Mouse (Mus musculus): ENCODE data around the gene Mc1r. TPM values are rescaled to one million over a fixed set of nuclear protein-coding genes. Genes with fewer than 3 reads are reported as not detected.
"Not testable (repeated sequence)": the region's sequence is repeated elsewhere in the genome, so short reads cannot be mapped to it uniquely, and the experiment has no call there.

The Mc1r gene
- polyA plus RNA-seq, 1 experiment from 2014 or later, result not detected

GRCm38 (mm10) chr8:123410049-123410587 is 3.2 kb downstream of the Mc1r start:
- Histone ChIP-seq H3K4me3 (ENCODE audit: low read depth, low read length) (no peak overlapping the region), H3K27ac (ENCODE audit: low read depth) (no peak overlapping the region), H3K9me3 (ENCODE audit: low read length) (no peaks in the 10 kb centered on the region), H3K9ac (replicated peaks) (no peak overlapping the region), H3K4me1 (ENCODE audit: insufficient read depth) (peaks cover 43% of the 10 kb centered on the region), H3K27me3 (ENCODE audit: insufficient read depth, low read length) (peaks cover 59% of the 10 kb centered on the region), H3K4me2 (ENCODE audit: low read depth, low read length) (peak overlapping the region; percentile 22; the same call in 1 of the 2 replicates), H3K36me3 (replicated peaks; ENCODE audit: insufficient read depth, low read length) (no peaks in the 10 kb centered on the region)
- ATAC-seq, result peak; percentile 32
- DNase-seq, result peak; percentile 67
- no peak for TF ChIP-seq CTCF (IDR thresholded peaks at IDR 0.05; ENCODE audit: low read depth)
- TF ChIP-seq EP300 (IDR thresholded peaks at IDR 0.05; ENCODE audit: low read depth), result peak; percentile 57; the same call in 1 of the 2 replicates
- WGBS (ENCODE audit: insufficient replicate concordance), result 69% methylated on average over 8 of the region's 8 CpGs

DNA sequence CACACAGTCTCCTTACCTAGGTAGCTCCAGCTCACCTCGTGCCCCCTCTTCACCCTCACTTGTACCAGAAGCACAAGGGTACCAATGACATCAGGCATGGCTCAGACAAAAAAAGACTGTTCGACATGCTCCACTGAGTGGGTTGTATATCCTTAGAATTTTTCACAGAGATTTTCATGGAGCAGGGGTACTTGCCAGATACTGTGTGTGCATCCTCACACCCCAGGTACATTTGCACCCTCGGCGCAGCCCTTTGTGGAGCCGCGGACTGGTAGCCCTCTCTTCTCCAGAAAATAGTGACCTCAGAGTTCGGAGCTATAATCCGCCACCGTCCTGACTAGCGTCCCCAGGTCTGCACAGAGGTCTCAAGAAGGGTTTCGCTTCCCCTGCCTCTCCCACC is 3.9 kb downstream of the Mc1r start:
- Histone ChIP-seq H3K27me3 (ENCODE audit: insufficient read depth, low read length) (peaks cover 59% of the 10 kb centered on the region), H3K4me1 (ENCODE audit: insufficient read depth) (peaks cover 43% of the 10 kb centered on the region), H3K36me3 (replicated peaks; ENCODE audit: insufficient read depth, low read length) (no peaks in the 10 kb centered on the region), H3K9me3 (ENCODE audit: low read length) (no peaks in the 10 kb centered on the region), H3K27ac (ENCODE audit: low read depth) (no peak overlapping the region), H3K4me2 (ENCODE audit: low read depth, low read length) (peak overlapping the region; percentile 50; the same call in 1 of the 2 replicates), H3K9ac (replicated peaks) (no peak overlapping the region), H3K4me3 (ENCODE audit: low read depth, low read length) (peak overlapping the region; percentile 20; the same call in 1 of the 2 replicates)
- WGBS (ENCODE audit: insufficient replicate concordance), result 20% methylated on average over 11 of the region's 11 CpGs
- no peak for ATAC-seq
- DNase-seq, result no peak
- no peak for TF ChIP-seq EP300 (IDR thresholded peaks at IDR 0.05; ENCODE audit: low read depth)
- no peak for TF ChIP-seq CTCF (IDR thresholded peaks at IDR 0.05; ENCODE audit: low read depth)

GRCm38 (mm10) chr8:123411246-123411645 is 4.3 kb downstream of the Mc1r start, which contains the start of gene Tubb3:
Gene Tubb3 (plus strand): TSS chr8:123411424.
- Histone ChIP-seq H3K9ac (replicated peaks) (no peak within 1 kb of the TSS), H3K27me3 (ENCODE audit: insufficient read depth, low read length) (peaks cover 56% of the 10 kb centered on the region), H3K4me3 (ENCODE audit: low read depth, low read length) (peak within 1 kb of the TSS; percentile 20; the same call in 1 of the 2 replicates), H3K4me2 (ENCODE audit: low read depth, low read length) (peak within 1 kb of the TSS; percentile 50), H3K9me3 (ENCODE audit: low read length) (no peaks in the 10 kb centered on the region), H3K4me1 (ENCODE audit: insufficient read depth) (peaks cover 43% of the 10 kb centered on the region), H3K36me3 (replicated peaks; ENCODE audit: insufficient read depth, low read length) (no peaks in the 10 kb centered on the region), H3K27ac (ENCODE audit: low read depth) (no peak within 1 kb of the TSS)
- DNase-seq (peak; percentile 59), ATAC-seq (peak; percentile 16; the same call in 1 of the 2 replicates)
- TF ChIP-seq EP300 (IDR thresholded peaks at IDR 0.05; ENCODE audit: low read depth) (no peak), CTCF (IDR thresholded peaks at IDR 0.05; ENCODE audit: low read depth) (no peak)
- WGBS (ENCODE audit: insufficient replicate concordance), result 0% methylated on average over 29 of the region's 29 CpGs

DNA sequence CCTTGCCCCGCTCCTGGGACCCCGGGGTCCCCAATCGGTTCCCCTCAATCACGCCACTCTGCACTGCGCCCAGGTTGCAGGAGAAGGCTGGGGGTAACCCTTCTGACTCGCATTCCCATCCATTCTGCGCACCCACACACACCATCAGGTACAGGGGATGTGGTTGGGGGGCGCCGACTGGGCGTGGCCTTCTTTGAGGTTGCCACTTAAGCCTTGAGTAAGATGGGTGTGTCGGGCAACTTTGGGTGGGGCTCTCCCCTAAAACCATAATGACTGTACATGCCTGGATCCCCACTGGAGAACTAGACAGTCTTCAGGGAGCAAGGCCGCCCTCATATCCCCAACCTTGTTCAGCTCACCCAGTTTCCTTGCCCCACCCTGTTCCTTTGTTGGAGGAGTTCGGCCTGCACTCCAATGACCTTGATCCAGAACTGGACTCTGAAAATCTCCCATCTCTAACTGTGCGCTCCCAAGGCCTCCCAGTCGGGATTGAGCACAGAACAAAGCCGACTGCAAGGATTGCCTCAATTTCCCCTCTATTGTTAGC is 4.9 kb downstream of the Mc1r start:
- H3K27ac ChIP-seq (ENCODE audit: low read depth), result no peak overlapping the region
- TF ChIP-seq EP300 (IDR thresholded peaks at IDR 0.05; ENCODE audit: low read depth) (no peak), CTCF (IDR thresholded peaks at IDR 0.05; ENCODE audit: low read depth) (no peak)
- peak overlapping the region; percentile 20; the same call in 1 of the 2 replicates for H3K4me3 ChIP-seq (ENCODE audit: low read depth, low read length)
- peaks cover 41% of the 10 kb centered on the region for H3K4me1 ChIP-seq (ENCODE audit: insufficient read depth)
- peak overlapping the region; percentile 50 for H3K4me2 ChIP-seq (ENCODE audit: low read depth, low read length)
- DNase-seq, result no peak
- peaks cover 54% of the 10 kb centered on the region for H3K27me3 ChIP-seq (ENCODE audit: insufficient read depth, low read length)
- H3K36me3 ChIP-seq (replicated peaks; ENCODE audit: insufficient read depth, low read length), result no peaks in the 10 kb centered on the region
- H3K9ac ChIP-seq (replicated peaks), result no peak overlapping the region
- WGBS (ENCODE audit: insufficient replicate concordance), result 10% methylated on average over 16 of the region's 16 CpGs
- H3K9me3 ChIP-seq (ENCODE audit: low read length), result no peaks in the 10 kb centered on the region
- no peak for ATAC-seq

DNA sequence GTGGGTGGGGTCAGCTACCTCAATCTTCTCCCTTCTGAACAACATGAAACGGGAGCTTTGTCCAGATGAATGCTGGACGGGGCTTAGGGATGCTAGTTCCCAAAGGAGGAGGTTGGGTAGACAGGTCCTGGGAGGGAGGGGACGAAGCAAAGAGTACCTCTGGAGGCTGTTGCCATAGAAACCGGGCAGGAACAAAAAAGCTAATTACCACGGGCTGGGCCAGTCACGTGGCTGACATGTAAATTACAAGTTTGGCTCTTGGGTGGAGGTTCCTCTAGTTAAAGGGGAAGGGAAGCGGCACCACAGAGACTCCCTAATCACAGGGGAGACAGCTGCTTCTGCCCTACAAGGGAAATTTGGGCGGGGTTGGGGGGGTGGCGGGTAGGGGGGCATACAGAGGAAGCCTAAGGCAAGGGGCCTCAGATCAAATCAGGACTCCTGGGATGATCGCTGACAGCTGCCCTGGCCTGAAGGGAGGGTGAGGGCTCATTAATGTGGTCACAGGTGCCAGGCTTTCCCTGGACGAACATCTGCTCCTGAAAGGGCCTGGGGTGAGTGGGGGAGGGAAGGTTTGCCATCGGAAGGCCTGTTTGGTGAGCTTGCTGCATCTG is 5.8 kb downstream of the Mc1r start:
- H3K4me1 ChIP-seq (ENCODE audit: insufficient read depth), result peaks cover 38% of the 10 kb centered on the region
- H3K27ac ChIP-seq (ENCODE audit: low read depth), result no peak overlapping the region
- H3K9ac ChIP-seq (replicated peaks), result no peak overlapping the region
- H3K36me3 ChIP-seq (replicated peaks; ENCODE audit: insufficient read depth, low read length), result no peaks in the 10 kb centered on the region
- H3K4me2 ChIP-seq (ENCODE audit: low read depth, low read length), result no peak overlapping the region
- no peak overlapping the region for H3K4me3 ChIP-seq (ENCODE audit: low read depth, low read length)
- DNase-seq (peak; percentile 21), ATAC-seq (no peak)
- H3K27me3 ChIP-seq (ENCODE audit: insufficient read depth, low read length), result peaks cover 54% of the 10 kb centered on the region
- 4% methylated on average over 12 of the region's 12 CpGs for WGBS (ENCODE audit: insufficient replicate concordance)
- TF ChIP-seq EP300 (IDR thresholded peaks at IDR 0.05; ENCODE audit: low read depth), result no peak
- no peak for TF ChIP-seq CTCF (IDR thresholded peaks at IDR 0.05; ENCODE audit: low read depth)
- H3K9me3 ChIP-seq (ENCODE audit: low read length), result no peaks in the 10 kb centered on the region

DNA sequence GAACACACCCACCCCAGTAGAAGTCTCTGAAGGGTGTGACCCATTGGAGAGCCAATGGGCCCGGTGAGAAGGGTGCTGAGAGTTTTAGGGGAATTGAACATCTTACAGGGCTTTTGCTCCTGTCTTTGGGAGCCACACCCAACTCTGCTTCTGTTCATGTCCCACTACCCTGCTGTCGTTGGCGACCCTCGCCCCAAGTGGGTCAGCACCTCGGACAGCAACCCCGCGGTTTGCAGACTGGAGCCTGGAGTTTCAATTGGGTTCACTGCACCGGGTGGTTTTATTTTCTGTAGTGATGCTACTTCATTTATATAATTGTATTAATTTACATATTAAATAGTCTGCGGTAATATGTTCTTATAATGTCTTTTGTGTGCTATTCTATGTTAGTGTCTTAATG is 7.3 kb downstream of the Mc1r start:
- Histone ChIP-seq H3K9ac (replicated peaks) (no peak overlapping the region), H3K27me3 (ENCODE audit: insufficient read depth, low read length) (peaks cover 49% of the 10 kb centered on the region), H3K36me3 (replicated peaks; ENCODE audit: insufficient read depth, low read length) (no peaks in the 10 kb centered on the region), H3K27ac (ENCODE audit: low read depth) (no peak overlapping the region), H3K9me3 (ENCODE audit: low read length) (no peaks in the 10 kb centered on the region), H3K4me2 (ENCODE audit: low read depth, low read length) (no peak overlapping the region), H3K4me1 (ENCODE audit: insufficient read depth) (peaks cover 30% of the 10 kb centered on the region), H3K4me3 (ENCODE audit: low read depth, low read length) (no peak overlapping the region)
- no peak for ATAC-seq
- 12% methylated on average over 9 of the region's 9 CpGs for WGBS (ENCODE audit: insufficient replicate concordance)
- peak; percentile 30 for DNase-seq
- no peak for TF ChIP-seq EP300 (IDR thresholded peaks at IDR 0.05; ENCODE audit: low read depth)
- TF ChIP-seq CTCF (IDR thresholded peaks at IDR 0.05; ENCODE audit: low read depth), result no peak

DNA sequence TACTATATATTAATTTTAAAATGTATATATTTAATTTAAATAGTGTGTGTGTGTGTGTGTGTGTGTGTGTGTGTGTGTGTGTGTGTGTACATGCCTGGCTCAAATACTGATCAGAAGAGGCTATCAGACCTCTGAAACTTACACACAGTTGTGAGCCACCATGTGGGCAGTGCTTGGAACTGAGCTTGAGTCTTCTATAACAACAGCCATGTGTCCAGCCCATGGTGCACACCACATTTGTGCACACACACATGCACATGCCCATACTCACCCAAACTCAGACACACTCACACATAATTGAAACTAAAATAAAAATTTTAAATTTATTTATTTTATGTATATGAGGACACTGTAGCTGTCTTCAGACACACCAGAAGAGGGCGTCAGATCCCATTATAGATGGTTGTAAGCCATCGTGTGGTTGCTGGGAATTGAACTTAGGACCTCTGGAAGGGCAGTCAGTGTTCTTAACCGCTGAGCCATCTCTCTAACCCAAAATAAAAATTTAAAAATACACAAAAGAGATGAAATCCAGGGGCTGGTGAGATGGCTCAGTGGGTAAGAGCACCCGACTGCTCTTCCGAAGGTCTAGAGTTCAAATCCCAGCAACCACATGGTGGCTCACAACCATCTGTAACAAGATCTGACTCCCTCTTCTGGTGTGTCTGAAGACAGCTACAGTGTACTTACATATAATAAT is 8.2 kb downstream of the Mc1r start:
- not testable (repeated sequence) for H3K4me3 ChIP-seq (ENCODE audit: low read depth, low read length); H3K27ac ChIP-seq (ENCODE audit: low read depth); ATAC-seq; H3K36me3 ChIP-seq (replicated peaks; ENCODE audit: insufficient read depth, low read length); DNase-seq; H3K9me3 ChIP-seq (ENCODE audit: low read length); H3K4me2 ChIP-seq (ENCODE audit: low read depth, low read length); H3K9ac ChIP-seq (replicated peaks)
- WGBS (ENCODE audit: insufficient replicate concordance), result 75% methylated on average over 5 of the region's 5 CpGs
- peaks cover 21% of the 10 kb centered on the region for H3K4me1 ChIP-seq (ENCODE audit: insufficient read depth)
- H3K27me3 ChIP-seq (ENCODE audit: insufficient read depth, low read length), result peaks cover 40% of the 10 kb centered on the region
